Comparison of ENCODE assay signal across 16 mouse cellular contexts in genomic region chr9:30742471-30743098, GRCm38 (mm10).
DNase-seq lines count a peak whose midpoint lies in the region; ATAC-seq and TF ChIP-seq lines count a peak whose summit lies in the region.
"Had no signal": no experiment of that assay in that cellular context is flagged by ENCODE, and none has a peak within 500 bp of the region (broad histone marks: within the 10 kb centered on the region; RNA-seq: fewer than 3 reads in every experiment).

No protein-coding gene starts in this region.

- peak overlapping the region; percentile 64; the same call in 1 of the 2 replicates for H3K27ac ChIP-seq in kidney, embryonic 15.5 days
- 0 out of 2 replicates have a peak overlapping the region, but pooled peaks have one; percentile 35 for H3K27ac ChIP-seq in embryonic facial prominence, embryonic 11.5 days (replicated peaks; ENCODE audit: low read depth, low read length)
- H3K27ac ChIP-seq in intestine, embryonic 16.5 days (ENCODE audit: low read length) = no peak overlapping the region
- H3K27ac ChIP-seq in stomach, embryonic 14.5 days (ENCODE audit: low read length) = peak overlapping the region; percentile 69
- no peak overlapping the region for H3K27ac ChIP-seq in liver, postnatal 0 days (ENCODE audit: low read depth)
- H3K27ac ChIP-seq: heart, adult 2 months; hindbrain, embryonic 13.5 days; liver, embryonic 13.5 days had no signal

- WGBS in kidney, embryonic 15.5 days = 12% methylated on average over 8 of the region's 8 CpGs
- WGBS in embryonic facial prominence, embryonic 11.5 days = 31% methylated on average over 8 of the region's 8 CpGs
- 41% methylated on average over 8 of the region's 8 CpGs for WGBS in intestine, embryonic 16.5 days
- 17% methylated on average over 8 of the region's 8 CpGs for WGBS in stomach, embryonic 14.5 days
- 69% methylated on average over 8 of the region's 8 CpGs for WGBS in liver, postnatal 0 days (ENCODE audit: insufficient replicate concordance)

- TF ChIP-seq EP300 in liver, postnatal 0 days (IDR thresholded peaks at IDR 0.05; ENCODE audit: low read depth) = no peak

- no peak overlapping the region for H3K9ac ChIP-seq in kidney, embryonic 15.5 days
- H3K9ac ChIP-seq in embryonic facial prominence, embryonic 11.5 days (replicated peaks; ENCODE audit: low read length) = no peak overlapping the region
- no peak overlapping the region for H3K9ac ChIP-seq in intestine, embryonic 16.5 days (ENCODE audit: low read depth, low read length)
- no peak overlapping the region for H3K9ac ChIP-seq in stomach, embryonic 14.5 days (replicated peaks; ENCODE audit: low read depth, low read length)
- H3K9ac ChIP-seq in liver, postnatal 0 days (replicated peaks) = no peak overlapping the region
- H3K9ac ChIP-seq: hindbrain, embryonic 13.5 days; liver, embryonic 13.5 days had no signal

- H3K27me3 ChIP-seq in kidney, embryonic 15.5 days = no peaks in the 10 kb centered on the region
- H3K27me3 ChIP-seq in embryonic facial prominence, embryonic 11.5 days (ENCODE audit: control insufficient read depth, insufficient read depth, low read length) = no peaks in the 10 kb centered on the region
- H3K27me3 ChIP-seq in intestine, embryonic 16.5 days (replicated peaks; ENCODE audit: control insufficient read depth, insufficient read depth, low read length) = no peaks in the 10 kb centered on the region
- H3K27me3 ChIP-seq in stomach, embryonic 14.5 days (ENCODE audit: control insufficient read depth, insufficient read depth, low read length) = no peaks in the 10 kb centered on the region
- H3K27me3 ChIP-seq in liver, postnatal 0 days (ENCODE audit: insufficient read depth, low read length) = no peaks in the 10 kb centered on the region
- H3K27me3 ChIP-seq: hindbrain, embryonic 13.5 days; liver, embryonic 13.5 days; Patski had no signal

- no peaks in the 10 kb centered on the region for H3K9me3 ChIP-seq in kidney, embryonic 15.5 days (replicated peaks)
- no peaks in the 10 kb centered on the region for H3K9me3 ChIP-seq in embryonic facial prominence, embryonic 11.5 days (replicated peaks; ENCODE audit: control insufficient read depth, low read length)
- H3K9me3 ChIP-seq in intestine, embryonic 16.5 days (ENCODE audit: control insufficient read depth, low read length) = no peaks in the 10 kb centered on the region
- no peaks in the 10 kb centered on the region for H3K9me3 ChIP-seq in stomach, embryonic 14.5 days (ENCODE audit: control insufficient read depth, low read depth, low read length)
- no peaks in the 10 kb centered on the region for H3K9me3 ChIP-seq in liver, postnatal 0 days (ENCODE audit: low read length)
- H3K9me3 ChIP-seq: hindbrain, embryonic 13.5 days; liver, embryonic 13.5 days had no signal

- peak; percentile 89 for ATAC-seq in kidney, embryonic 15.5 days (replicated peaks; ENCODE audit: low FRiP score)
- ATAC-seq in embryonic facial prominence, embryonic 11.5 days (replicated peaks; ENCODE audit: insufficient number of reproducible peaks, low FRiP score, low TSS enrichment, low read depth) = peak; percentile 73
- ATAC-seq in intestine, embryonic 16.5 days = peak; percentile 60
- ATAC-seq in stomach, embryonic 14.5 days (ENCODE audit: insufficient number of reproducible peaks, insufficient read depth, low FRiP score, low read depth) = peak; percentile 73; the same call in 1 of the 2 replicates
- no peak for ATAC-seq in liver, postnatal 0 days
- ATAC-seq: Patski had no signal

- no peaks in the 10 kb centered on the region for H3K36me3 ChIP-seq in kidney, embryonic 15.5 days
- H3K36me3 ChIP-seq in embryonic facial prominence, embryonic 11.5 days (replicated peaks; ENCODE audit: control insufficient read depth, insufficient read depth, low read depth, low read length) = no peaks in the 10 kb centered on the region
- H3K36me3 ChIP-seq in intestine, embryonic 16.5 days (ENCODE audit: control insufficient read depth, insufficient read depth, low read length) = no peaks in the 10 kb centered on the region
- no peaks in the 10 kb centered on the region for H3K36me3 ChIP-seq in stomach, embryonic 14.5 days (ENCODE audit: control insufficient read depth, insufficient read depth, low read length)
- H3K36me3 ChIP-seq in liver, postnatal 0 days (replicated peaks; ENCODE audit: insufficient read depth, low read length) = no peaks in the 10 kb centered on the region
- H3K36me3 ChIP-seq: hindbrain, embryonic 13.5 days; liver, embryonic 13.5 days had no signal

- no peak overlapping the region for H3K4me3 ChIP-seq in kidney, embryonic 15.5 days (replicated peaks)
- no peak overlapping the region for H3K4me3 ChIP-seq in embryonic facial prominence, embryonic 11.5 days (ENCODE audit: low read depth, low read length)
- H3K4me3 ChIP-seq in intestine, embryonic 16.5 days (ENCODE audit: low read length) = no peak overlapping the region
- H3K4me3 ChIP-seq in stomach, embryonic 14.5 days (ENCODE audit: low read depth, low read length) = no peak overlapping the region
- H3K4me3 ChIP-seq in liver, postnatal 0 days (ENCODE audit: low read depth, low read length) = no peak overlapping the region
- H3K4me3 ChIP-seq: heart, adult 2 months; hindbrain, embryonic 13.5 days; liver, embryonic 13.5 days had no signal

- peaks cover 33% of the 10 kb centered on the region for H3K4me1 ChIP-seq in kidney, embryonic 15.5 days
- H3K4me1 ChIP-seq in embryonic facial prominence, embryonic 11.5 days (ENCODE audit: control insufficient read depth, insufficient read depth, low read length) = peaks cover 3% of the 10 kb centered on the region; the same call in 1 of the 2 replicates
- no peaks in the 10 kb centered on the region; the same call in 1 of the 2 replicates for H3K4me1 ChIP-seq in intestine, embryonic 16.5 days (ENCODE audit: control insufficient read depth, insufficient read depth, low read length)
- H3K4me1 ChIP-seq in stomach, embryonic 14.5 days (ENCODE audit: control insufficient read depth, insufficient read depth, low read length) = 0 out of 2 replicates have a peak, but pooled peaks cover 7% of the 10 kb centered on the region
- H3K4me1 ChIP-seq in liver, postnatal 0 days (ENCODE audit: insufficient read depth) = no peaks in the 10 kb centered on the region
- H3K4me1 ChIP-seq: hindbrain, embryonic 13.5 days; liver, embryonic 13.5 days had no signal

- peak overlapping the region; percentile 9; the same call in 1 of the 2 replicates for H3K4me2 ChIP-seq in kidney, embryonic 15.5 days
- H3K4me2 ChIP-seq in embryonic facial prominence, embryonic 11.5 days (ENCODE audit: low read depth, low read length) = no peak overlapping the region
- H3K4me2 ChIP-seq in intestine, embryonic 16.5 days (ENCODE audit: low read depth, low read length) = no peak overlapping the region
- H3K4me2 ChIP-seq in stomach, embryonic 14.5 days (replicated peaks; ENCODE audit: low read depth, low read length) = no peak overlapping the region
- H3K4me2 ChIP-seq in liver, postnatal 0 days (ENCODE audit: low read depth, low read length) = no peak overlapping the region
- H3K4me2 ChIP-seq: hindbrain, embryonic 13.5 days; liver, embryonic 13.5 days had no signal

- TF ChIP-seq CTCF in liver, postnatal 0 days (IDR thresholded peaks at IDR 0.05; ENCODE audit: low read depth) = no peak

- DNase-seq in kidney, adult 18-20 months = no peak
- peak; percentile 76 for DNase-seq in embryonic facial prominence, embryonic 11.5 days (ENCODE audit: low spot score)
- no peak for DNase-seq in adrenal gland, postnatal 4 days (ENCODE audit: low spot score in 2 of 2)
- DNase-seq in liver, postnatal 0 days = no peak
- no peak for DNase-seq in lung, postnatal 14 days
- DNase-seq: cerebellum, adult 9-11 months; gastrocnemius, postnatal 10 days; heart, adult 2 months; kidney, postnatal 10 days; liver, embryonic 13.5 days; lung, postnatal 10 days had no signal

Comparison
In these comparisons a context has a peak if more than half of its experiments do, and no peak if none do; other contexts are left out.
1. H3K27ac ChIP-seq: peak in kidney, embryonic 15.5 days (single experiment), embryonic facial prominence, embryonic 11.5 days (single experiment) and stomach, embryonic 14.5 days (single experiment); none in intestine, embryonic 16.5 days (single experiment) and liver, postnatal 0 days (single experiment).